Mouse (Mus musculus): ENCODE data around the gene Vasp.

DNA sequence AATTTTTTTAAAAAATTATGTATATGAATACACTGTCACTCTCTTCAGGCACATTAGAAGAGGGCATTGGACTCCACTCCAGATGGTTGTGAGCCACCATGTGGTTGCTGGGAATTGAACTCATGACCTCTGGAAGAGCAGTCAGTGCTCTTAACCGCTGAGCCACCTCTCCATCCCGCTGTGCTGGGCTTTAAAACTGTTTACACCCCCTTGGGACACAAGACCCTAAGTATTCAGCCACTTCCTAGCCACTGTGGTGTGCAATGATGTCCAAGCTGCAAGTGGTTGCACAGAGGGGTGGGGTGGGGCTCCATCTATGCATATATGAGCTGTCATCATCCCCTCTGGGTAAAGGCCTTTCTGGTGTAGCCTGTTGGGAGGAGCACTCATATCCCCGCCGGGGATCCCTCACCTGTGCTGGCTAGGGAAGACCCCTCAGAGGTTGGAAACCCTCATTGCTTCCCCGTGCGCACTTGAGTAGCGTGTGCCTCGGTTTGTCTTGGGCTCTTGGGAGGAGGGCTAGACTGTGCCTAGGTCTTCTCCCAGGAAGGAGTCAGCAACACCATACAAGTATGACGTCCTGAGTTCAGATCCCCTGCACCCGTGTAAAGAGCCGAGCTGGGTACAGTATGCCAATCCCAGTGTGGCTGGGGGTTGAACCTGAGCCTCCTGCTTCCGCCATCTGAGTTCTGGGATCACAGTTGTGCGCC, 63.3 kb downstream of the Vasp start:
- TF ChIP-seq GATA1 (IDR thresholded peaks at IDR 0.05; ENCODE audit: low read length): no peak
- no peak for TF ChIP-seq TAL1 (IDR thresholded peaks at IDR 0.05; ENCODE audit: low read length)

All from erythroblast, embryonic 14.5 days (primary cell).